Mouse (Mus musculus) CH12.LX (cell line): ENCODE data around the gene Mpl.

Experiments used
- CHD2 ChIP-seq: IDR thresholded peaks from 2 replicates; pipeline ENCODE4 v1.6.1; 2011; ENCODE audit warnings: low read length, improper control_type of control experiment
- CTCF ChIP-seq, 2 experiments: IDR thresholded peaks in 1 of 2; conservative IDR thresholded peaks in 1 of 2; 2 replicates each; pipeline ENCODE4 v1.5.1; 2011 to 2012; ENCODE audit warnings: low read depth in 2 of 2, low read length in 2 of 2, improper control_type of control experiment in 1 of 2, inconsistent platforms in 1 of 2, mild to moderate bottlenecking in 1 of 2, moderate library complexity in 1 of 2
- ELF1 ChIP-seq: IDR thresholded peaks from 2 replicates; pipeline ENCODE4 v1.6.1; 2014; ENCODE audit warnings: low read depth, mild to moderate bottlenecking, inconsistent platforms, low read length, improper control_type of control experiment
- EP300 ChIP-seq: IDR thresholded peaks from 2 replicates; pipeline ENCODE4 v1.6.1; 2011; ENCODE audit warnings: low read length, improper control_type of control experiment
- MAFK ChIP-seq: IDR thresholded peaks from 2 replicates; pipeline ENCODE4 v1.6.1; 2011; ENCODE audit warnings: low read length, improper control_type of control experiment; ENCODE audit not compliant: insufficient replicate concordance
- MAX ChIP-seq: IDR thresholded peaks from 2 replicates; pipeline ENCODE4 v1.6.1; 2011; ENCODE audit warnings: low read length, improper control_type of control experiment
- POLR2A ChIP-seq: IDR thresholded peaks from 2 replicates; pipeline ENCODE4 v1.6.1; 2011; ENCODE audit warnings: low read depth, mild to moderate bottlenecking, improper control_type of control experiment, low read length
- USF1 ChIP-seq: IDR thresholded peaks from 2 replicates; pipeline ENCODE4 v1.6.1; 2014; ENCODE audit warnings: low read depth, mild to moderate bottlenecking, inconsistent platforms, low read length, improper control_type of control experiment
- ZNF384 ChIP-seq: IDR thresholded peaks from 2 replicates; pipeline ENCODE4 v1.6.1; 2012; ENCODE audit warnings: low read depth, low read length, improper control_type of control experiment, inconsistent platforms

GRCm38 (mm10) chr4:118437829-118438253 lies 19.5 kb downstream of the Mpl start:
- TF ChIP-seq ELF1: no peak
- no peak for TF ChIP-seq USF1
- no peak for TF ChIP-seq ZNF384
- TF ChIP-seq CTCF (conservative IDR thresholded peaks at IDR 0.05 in 1 of 2, IDR thresholded peaks at IDR 0.05 in 1 of 2; ENCODE audit: low read depth in 2 of 2, low read length in 2 of 2): no peak
- no peak for TF ChIP-seq EP300
- no peak for TF ChIP-seq CHD2
- TF ChIP-seq MAX: no peak
- TF ChIP-seq POLR2A: no peak
- TF ChIP-seq MAFK: no peak
